Mouse (Mus musculus) Patski (cell line): ENCODE data around the gene Cdcp1. TPM values are rescaled to one million over a fixed set of nuclear protein-coding genes. Genes with fewer than 3 reads are reported as not detected.

Experiments used
- ATAC-seq: fragments of 100-300 bp; one replicate; pipeline ENCODE4 v1.8.0; 2021
- CTCF ChIA-PET: fragments of 350-600 bp; sonication (Branson Sonifier 250); formaldehyde crosslinking; loops from one replicate; lab custom pipeline; 2022; ENCODE audit warnings: inconsistent platforms; lab: Charles Lee
- POLR2A ChIA-PET: fragments of 350-600 bp; sonication (Branson Sonifier 250); formaldehyde crosslinking; loops from one replicate; lab custom pipeline; 2022; ENCODE audit warnings: antibody characterized with exemption, inconsistent platforms; lab: Charles Lee
- DNase-seq: peaks from one replicate; pipeline ENCODE4 v3.0.0-alpha.2; 2011; ENCODE audit warnings: low read depth, low spot score
- H3K27me3 ChIP-seq: fragments of 371-371 bp; one replicate; pipeline ENCODE4 v1.5.1; 2021
- CTCF ChIP-seq: fragments of 100-300 bp; IDR thresholded peaks from one replicate; pipeline ENCODE4 v1.5.1; 2021
- in situ Hi-C: fragments of 300-500 bp; cut with MboI; formaldehyde crosslinking; loops from 3 replicates; pipeline ENCODE4 v1.11.1; 2018; ENCODE audit warnings: low pct_unique_long_range_greater_than_20kb, mixed read lengths
- polyA plus RNA-seq: library from polyadenylated mRNA; unstranded; gene quantifications from one replicate; pipeline ENCODE4 v1.2.3, GENCODE M21; 2021

Cdcp1 gene
- polyA plus RNA-seq, 1 experiment from 2014 or later: not detected

DNA sequence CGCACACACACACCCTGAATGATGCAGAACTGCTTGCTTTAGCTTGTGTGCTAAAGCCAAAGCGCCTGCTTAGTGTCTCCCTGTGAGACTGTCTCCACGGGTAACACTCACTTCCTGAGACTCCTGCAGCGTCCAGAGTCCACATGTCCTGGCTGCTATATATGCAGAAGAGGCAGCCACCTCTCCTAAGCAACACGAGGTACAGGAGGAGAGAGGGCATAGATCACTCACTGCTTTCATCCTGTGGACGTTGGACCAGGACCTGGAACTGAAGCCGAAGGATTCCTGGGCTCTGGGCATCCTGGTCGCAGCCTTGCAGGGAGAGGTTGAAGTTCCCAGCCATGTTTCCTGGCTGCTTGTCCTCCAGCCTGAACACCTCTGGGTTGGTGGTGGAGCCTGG is 32.6 kb downstream of the Cdcp1 start:
- no peak for TF ChIP-seq CTCF
- ChIA-PET POLR2A (no interaction called here), CTCF (interaction anchor here (0.8 kb wide), 1 partner anchor 17 kb away, joined by 3 read pairs; no protein-coding TSS in a partner anchor)
- in situ Hi-C loops: no loop called here
- H3K27me3 ChIP-seq: no peaks in the 10 kb centered on the region
- ATAC-seq (no peak), DNase-seq (no peak)

DNA sequence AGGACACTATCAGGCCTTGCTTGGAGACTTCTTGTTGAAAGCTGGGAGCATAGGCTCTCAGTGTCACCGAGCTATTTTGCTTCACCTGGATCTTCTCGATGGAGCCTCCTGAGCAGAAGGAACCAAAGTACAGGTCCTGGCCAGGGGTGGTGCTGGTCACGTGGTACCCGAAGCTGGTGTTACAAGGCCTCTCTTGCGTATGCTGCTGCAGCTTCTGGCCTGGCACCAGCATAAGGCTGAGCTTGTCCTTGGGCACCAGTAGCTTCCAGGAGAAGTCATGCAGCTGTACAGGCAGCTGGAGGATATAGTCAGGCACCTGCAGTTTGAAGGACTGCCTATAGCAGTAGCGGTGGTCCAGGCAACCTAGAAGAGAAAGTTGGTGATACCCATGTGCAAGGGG is 35.8 kb downstream of the Cdcp1 start:
- no peak for ATAC-seq
- POLR2A ChIA-PET: no interaction called here
- in situ Hi-C loops: no loop called here
- CTCF ChIA-PET: interaction anchor here (1.0 kb wide), 1 partner anchor 77 kb away, joined by 3 read pairs; no protein-coding TSS in a partner anchor
- no peak for TF ChIP-seq CTCF
- no peaks in the 10 kb centered on the region for H3K27me3 ChIP-seq
- DNase-seq: no peak

DNA sequence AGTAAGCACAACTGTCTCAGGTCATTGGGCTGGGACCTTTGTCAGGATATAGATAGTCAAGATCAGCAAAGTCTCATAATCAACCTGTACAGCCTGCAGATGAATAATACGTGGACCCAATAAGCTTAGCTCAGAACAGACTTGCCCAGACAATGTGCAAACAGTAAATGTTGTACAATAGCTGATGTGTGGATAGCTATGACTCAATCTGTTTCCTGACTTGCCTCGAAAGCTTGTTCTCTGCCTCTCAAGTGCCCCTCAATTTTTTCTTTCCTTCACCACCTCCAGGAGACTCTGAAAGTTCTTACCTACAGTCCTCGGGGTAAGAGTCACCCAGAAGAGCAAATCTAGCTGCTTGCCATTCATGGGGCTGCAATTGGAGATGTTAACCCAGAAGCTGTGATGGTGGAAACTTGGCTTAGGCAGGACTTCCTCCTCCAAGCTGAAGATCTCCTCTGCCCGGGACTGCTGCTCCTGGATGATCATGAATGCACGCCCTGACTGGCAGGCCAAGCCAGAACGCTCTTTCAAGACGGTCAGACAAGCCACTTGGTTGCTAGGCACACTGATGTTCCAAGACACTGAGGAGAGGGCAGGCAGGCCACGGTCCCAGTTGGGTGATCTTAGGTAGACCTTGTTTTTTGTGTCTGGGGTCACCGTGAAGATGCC is 38.3 kb downstream of the Cdcp1 start:
- ATAC-seq (no peak), DNase-seq (no peak)
- TF ChIP-seq CTCF: no peak
- in situ Hi-C loops: no loop called here
- ChIA-PET CTCF (interaction anchor here (1.2 to 1.5 kb wide), 3 partner anchors 10 to 66 kb away, joined by 3 read pairs; no protein-coding TSS in a partner anchor), POLR2A (interaction anchor here (0.5 to 0.6 kb wide), 2 partner anchors 9 to 61 kb away, joined by 3 to 4 read pairs; no protein-coding TSS in a partner anchor)
- no peaks in the 10 kb centered on the region for H3K27me3 ChIP-seq

DNA sequence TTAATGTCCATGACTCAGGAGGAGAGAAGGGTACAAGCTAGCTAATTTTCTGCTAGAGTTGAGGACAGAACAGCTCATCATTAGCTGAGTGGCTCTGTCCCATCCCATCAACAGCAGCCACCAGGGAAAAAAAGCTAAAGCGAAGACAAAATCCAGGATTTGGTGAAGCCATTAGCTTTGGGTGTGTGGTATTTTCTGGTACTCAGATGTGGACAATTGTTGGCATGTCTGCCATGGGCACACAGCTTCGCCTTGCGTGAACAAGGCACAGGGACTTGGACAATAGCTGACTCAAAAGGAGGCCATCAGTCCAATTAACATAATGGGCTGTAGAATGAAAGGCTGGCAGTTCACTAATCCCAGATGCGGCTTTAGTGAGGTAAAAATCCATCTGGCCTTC is 41.5 kb downstream of the Cdcp1 start:
- CTCF ChIA-PET: interaction anchor here (1.2 kb wide), 1 partner anchor 70 kb away, joined by 3 read pairs; no protein-coding TSS in a partner anchor
- TF ChIP-seq CTCF: no peak
- POLR2A ChIA-PET: interaction anchor here (0.5 kb wide), 1 partner anchor 316 kb away, joined by 4 read pairs; no protein-coding TSS in a partner anchor

DNA sequence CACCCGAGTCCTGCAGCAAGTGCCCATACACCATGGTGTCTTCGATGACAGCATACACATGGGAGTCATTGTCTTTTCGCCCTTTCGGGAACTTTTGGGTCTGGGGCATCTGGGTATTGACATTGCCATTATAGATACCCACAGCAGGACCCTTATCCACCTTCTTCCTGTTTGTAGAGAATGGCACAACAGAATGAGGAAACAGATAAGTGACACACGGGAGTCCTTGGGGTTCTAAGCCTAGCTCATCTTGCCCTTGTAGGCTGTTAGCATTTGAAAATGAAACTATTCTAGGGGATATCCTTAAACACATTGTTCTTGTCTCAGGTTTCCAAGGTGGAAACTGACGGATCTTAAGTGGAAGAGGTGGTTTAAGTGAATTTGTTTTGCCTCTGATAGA is 42.1 kb downstream of the Cdcp1 start:
- ChIA-PET CTCF (interaction anchor here (0.8 to 2.1 kb wide), 3 partner anchors 10 to 70 kb away, joined by 3 to 5 read pairs (median 3); no protein-coding TSS in a partner anchor), POLR2A (no interaction called here)
- in situ Hi-C loops: no loop called here
- TF ChIP-seq CTCF: no peak
- ATAC-seq (no peak), DNase-seq (no peak)
- H3K27me3 ChIP-seq: no peaks in the 10 kb centered on the region

More for the DNA sequence above, 41.5 kb downstream of the Cdcp1 start:
- DNase-seq (no peak), ATAC-seq (no peak)
- in situ Hi-C loops: no loop called here
- no peaks in the 10 kb centered on the region for H3K27me3 ChIP-seq

DNA sequence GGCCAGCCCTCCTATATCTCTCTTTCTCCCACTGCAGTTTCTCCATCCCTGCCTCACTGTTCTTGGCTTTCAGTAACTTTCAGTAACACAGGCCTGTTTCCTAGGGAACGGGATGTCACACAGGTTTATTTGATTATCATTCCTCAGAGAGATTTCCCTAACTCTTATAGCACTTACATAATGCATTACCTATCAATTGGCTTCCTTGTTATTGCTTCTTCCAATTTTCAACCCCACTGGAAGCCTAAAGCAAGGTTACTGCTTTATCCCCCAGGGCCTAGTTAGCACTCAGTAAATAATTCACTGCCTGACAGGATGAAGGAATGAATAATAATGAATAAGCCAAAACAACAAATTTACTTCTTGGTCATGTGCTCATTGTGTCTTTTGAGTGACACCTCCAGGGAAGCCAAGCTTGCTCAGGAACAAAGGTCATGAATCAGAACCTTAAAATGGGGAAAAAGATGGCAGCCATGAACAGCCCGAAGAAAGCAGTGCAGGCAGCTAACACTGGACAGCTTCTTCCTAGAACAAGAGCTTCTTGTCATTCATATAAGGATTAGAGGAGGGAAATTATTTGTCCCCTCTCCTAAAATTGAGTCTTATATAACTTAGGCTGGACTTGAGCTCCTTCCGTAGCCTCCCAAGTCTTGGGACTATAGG is 49.9 kb downstream of the Cdcp1 start:
- in situ Hi-C loops: no loop called here

DNA sequence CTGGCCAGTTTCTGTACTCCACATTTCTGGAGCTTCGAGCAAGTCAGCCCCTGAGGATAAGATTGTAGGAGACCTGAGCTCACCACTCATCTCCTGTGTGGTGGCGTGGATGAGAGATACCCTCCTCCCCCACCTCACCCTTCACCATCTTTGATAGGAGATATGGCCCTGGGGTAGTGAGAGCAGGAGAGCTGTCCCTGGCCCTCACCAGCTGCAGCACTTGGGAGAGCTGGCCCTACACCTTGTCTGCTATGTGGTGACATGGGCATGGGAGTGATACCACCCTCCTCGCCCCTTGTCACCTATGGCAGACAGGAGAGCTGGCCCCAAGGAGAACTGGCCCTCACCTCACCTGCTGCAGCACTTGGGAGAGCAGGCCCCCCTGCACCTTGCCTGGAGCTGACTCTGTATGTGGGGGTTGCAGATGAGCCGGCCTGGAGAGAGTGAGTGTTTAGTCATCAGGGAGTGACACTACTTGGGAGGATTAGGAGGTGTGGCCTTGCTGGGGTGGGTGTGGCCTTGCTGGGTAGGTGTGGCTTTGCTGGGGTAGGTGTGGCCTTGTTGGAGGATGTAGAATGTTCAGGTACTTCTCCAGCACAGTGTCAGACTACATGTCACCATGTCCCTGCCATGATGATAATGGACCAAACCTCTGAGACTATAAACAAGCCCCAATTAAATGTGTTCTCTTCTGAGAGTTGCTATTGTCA is 52.7 kb downstream of the Cdcp1 start:
- ATAC-seq (no peak), DNase-seq (no peak)
- no peak for TF ChIP-seq CTCF
- ChIA-PET POLR2A (interaction anchor here (1.2 kb wide), 1 partner anchor 312 kb away, joined by 3 read pairs; no protein-coding TSS in a partner anchor), CTCF (interaction anchor here (1.2 to 1.5 kb wide), 2 partner anchors 9 to 89 kb away, joined by 5 to 12 read pairs; no protein-coding TSS in a partner anchor)
- H3K27me3 ChIP-seq: no peaks in the 10 kb centered on the region
- in situ Hi-C loops: loop anchor here (5.0 kb wide), 2 partner anchors 89 to 279 kb away; no protein-coding TSS in a partner anchor

More for the DNA sequence above, 49.9 kb downstream of the Cdcp1 start:
- ChIA-PET POLR2A (interaction anchor here (0.6 to 0.9 kb wide), 2 partner anchors 79 to 272 kb away, joined by 3 to 4 read pairs; no protein-coding TSS in a partner anchor), CTCF (interaction anchor here (0.9 to 1.8 kb wide), 4 partner anchors 11 to 87 kb away, joined by 3 to 5 read pairs (median 4); no protein-coding TSS in a partner anchor)
- DNase-seq (no peak), ATAC-seq (no peak)
- no peaks in the 10 kb centered on the region for H3K27me3 ChIP-seq
- TF ChIP-seq CTCF: no peak

DNA sequence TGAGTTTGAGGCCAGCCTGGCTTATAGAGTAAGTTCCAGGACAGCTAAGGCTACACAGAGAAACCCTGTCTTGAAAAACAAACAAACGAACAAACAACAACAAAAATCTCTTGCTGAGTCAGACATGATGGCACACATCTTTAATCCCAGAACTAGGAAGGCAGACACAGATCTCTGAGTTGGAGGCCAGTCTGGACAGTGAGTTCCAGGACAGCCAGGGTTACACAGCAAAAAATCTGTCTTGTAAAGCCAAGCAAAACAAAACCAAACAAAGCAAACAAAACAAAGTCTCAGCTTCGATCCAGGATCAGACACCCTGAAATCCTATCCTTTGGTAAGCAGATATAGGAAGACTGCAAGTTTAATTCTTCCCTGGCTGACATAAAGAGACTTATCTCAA is 54.0 kb downstream of the Cdcp1 start:
- TF ChIP-seq CTCF: no peak
- H3K27me3 ChIP-seq: no peaks in the 10 kb centered on the region
- CTCF ChIA-PET: interaction anchor here (1.6 kb wide), 1 partner anchor 91 kb away, joined by 14 read pairs; no protein-coding TSS in a partner anchor
- no peak for DNase-seq
- in situ Hi-C loops: loop anchor here (5.0 kb wide), 2 partner anchors 91 to 281 kb away; no protein-coding TSS in a partner anchor
- POLR2A ChIA-PET: interaction anchor here (0.8 kb wide), 1 partner anchor 90 kb away, joined by 3 read pairs; no protein-coding TSS in a partner anchor
- no peak for ATAC-seq

DNA sequence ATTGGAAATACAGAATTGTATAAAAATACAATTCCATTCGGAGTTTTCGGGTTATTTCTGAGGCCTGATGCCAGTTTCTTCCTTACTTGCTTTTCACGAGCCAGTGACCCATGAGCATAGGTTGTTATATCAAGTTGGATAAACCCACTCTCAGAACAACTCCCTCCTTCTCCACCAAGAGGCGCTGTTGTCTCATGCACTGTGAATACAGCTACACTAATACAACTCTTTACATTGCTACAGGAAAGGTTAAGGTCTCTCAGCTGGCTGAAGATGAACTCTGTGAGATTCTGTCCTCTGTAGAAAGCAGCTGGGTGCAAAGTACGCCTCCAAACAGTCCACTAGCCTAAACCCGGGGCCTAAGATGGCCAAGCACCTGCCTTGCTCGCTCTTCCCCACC is 56.5 kb downstream of the Cdcp1 start:
- TF ChIP-seq CTCF: peak; percentile 80
- peak; percentile 41 for DNase-seq
- no peaks in the 10 kb centered on the region for H3K27me3 ChIP-seq
- CTCF ChIA-PET: interaction anchor here (1.0 to 2.8 kb wide), 19 partner anchors 10 to 377 kb away, joined by 3 to 90 read pairs (median 3); partner anchors contain the start of gene Tmem158
- ATAC-seq: no peak
- in situ Hi-C loops: loop anchor here (10.0 kb wide), 1 partner anchor 205 kb away; the partner anchor contains the start of gene Lars2
- POLR2A ChIA-PET: interaction anchor here (1.6 kb wide), 1 partner anchor 94 kb away, joined by 7 read pairs; no protein-coding TSS in a partner anchor
